Mouse (Mus musculus): ENCODE data around the gene Gm27027.
A peak's percentile ranks its signal among the peaks of the same experiment; 100 is the strongest.

Gene Gm27027

DNA sequence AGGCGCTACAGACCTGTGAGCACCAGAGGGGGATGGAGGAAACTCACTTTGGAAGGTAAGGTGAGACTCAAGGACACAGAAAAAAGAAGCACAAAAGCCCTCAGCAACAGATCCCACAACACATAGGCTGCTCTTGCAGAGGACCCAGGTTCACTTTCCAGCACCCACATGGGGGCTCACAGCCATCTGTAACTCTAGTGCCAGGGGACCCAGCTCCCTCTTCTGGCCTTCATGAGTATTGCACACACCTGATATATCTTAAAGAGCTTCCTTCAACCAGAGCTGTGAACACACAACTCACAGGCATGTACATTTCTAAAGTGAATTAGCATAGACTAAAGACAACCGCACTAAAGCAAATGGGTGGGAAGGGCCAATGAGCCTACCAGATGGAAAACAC, 52.1 kb downstream of the Gm27027 start:
- DNase-seq (ENCODE audit: inconsistent age in 2 of 2, low spot score in 1 of 2): no peak

DNA sequence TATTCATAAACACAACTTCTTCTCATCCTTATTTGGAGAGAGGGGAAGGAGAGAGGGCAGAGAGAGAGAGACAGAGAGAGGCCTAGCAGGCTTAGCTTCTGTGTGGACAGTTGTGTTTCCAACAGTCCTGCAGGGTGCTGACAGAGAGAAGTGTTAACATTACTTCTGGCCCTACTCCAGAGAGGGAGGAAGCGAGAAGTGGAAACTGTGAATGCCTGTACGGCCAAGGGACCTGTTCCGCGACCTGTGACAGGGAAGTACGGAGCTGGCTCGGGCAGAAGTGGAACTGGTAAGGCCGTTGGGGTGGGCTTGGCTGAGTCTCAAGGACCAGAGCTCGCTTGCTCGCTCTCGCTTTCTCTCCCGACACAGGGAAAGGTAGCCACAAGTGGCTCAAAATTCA, 54.5 kb downstream of the Gm27027 start:
- DNase-seq (ENCODE audit: inconsistent age in 2 of 2, low spot score in 1 of 2): peak in 1 of 2 experiments; percentile 34

DNA sequence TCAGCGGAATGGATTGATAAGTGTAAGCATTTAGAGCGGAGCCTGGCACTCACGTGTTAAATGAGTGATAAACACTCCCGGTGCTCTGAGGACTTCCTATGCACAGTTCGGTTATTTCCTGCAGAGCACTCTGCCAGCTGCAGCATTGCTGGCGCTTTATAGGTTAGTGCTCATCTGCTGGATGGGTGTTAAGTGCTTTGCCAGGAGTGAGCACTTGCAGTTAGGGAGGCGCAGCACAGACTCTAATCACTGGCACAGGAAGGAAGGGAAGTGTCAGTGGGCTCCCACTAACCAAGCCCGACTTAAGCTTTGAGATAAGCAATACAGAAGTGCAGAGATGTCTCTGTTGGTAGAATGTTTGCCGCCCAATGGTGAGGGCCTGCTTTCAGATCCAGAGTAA, 57.6 kb downstream of the Gm27027 start:
- no peak for DNase-seq (ENCODE audit: inconsistent age in 2 of 2, low spot score in 1 of 2)

DNA sequence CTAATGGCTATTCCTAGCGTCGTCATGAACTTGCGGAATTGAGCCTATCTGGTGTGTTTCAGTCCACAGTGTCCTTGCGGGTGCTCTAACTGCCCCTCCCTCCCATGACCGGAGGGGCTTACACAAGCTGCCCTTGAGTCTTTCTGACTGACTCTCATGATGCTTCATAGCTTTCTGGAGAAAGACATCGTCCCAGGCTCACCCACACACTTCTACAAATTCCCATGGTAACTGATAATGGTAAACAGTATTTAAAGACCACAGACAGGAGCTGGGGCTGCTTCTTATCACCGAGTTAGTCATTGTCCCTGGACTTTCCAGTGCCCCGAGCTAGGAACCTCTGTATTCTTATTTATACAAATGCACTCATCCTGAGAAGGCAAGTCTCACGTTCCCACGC, 67.3 kb downstream of the Gm27027 start:
- peak; percentile 33 to 77 for DNase-seq (ENCODE audit: inconsistent age in 2 of 2, low spot score in 1 of 2)

DNA sequence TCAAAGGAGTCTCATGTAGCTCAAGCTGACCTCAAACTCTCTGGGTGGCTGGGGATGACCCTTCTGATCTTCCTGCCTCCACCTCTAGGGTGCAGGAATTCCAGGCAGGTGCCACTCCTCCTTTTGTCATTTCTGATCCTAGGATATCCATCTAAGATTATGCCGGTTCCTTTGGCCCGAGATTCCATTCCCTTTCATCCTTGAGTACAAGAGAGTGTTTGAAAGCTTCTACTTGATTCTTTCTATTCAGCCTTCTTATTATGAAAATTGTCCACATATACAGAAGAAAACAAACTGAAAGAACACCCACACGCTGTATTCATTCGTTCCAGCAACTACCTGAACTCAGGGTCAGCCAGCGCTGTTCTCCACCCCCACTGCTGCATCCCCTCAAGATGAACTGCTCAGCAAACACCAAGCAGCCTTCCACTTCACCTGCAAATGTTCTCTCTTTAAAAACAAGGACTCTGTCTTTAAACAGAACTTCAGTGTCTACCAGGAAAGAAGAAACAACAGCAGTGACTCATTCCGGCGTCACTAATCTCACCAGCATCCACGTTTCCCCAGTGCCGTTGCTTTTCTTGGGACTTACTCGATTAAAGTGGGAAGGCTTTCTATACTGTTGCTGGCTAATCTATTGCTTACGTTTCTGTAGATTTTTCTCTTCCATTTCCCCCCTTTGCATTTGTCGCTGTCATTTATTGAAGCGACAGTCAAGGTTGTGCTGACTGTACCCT, 68.3 kb downstream of the Gm27027 start:
- peak; percentile 33 to 76 for DNase-seq (ENCODE audit: inconsistent age in 2 of 2, low spot score in 1 of 2)

DNA sequence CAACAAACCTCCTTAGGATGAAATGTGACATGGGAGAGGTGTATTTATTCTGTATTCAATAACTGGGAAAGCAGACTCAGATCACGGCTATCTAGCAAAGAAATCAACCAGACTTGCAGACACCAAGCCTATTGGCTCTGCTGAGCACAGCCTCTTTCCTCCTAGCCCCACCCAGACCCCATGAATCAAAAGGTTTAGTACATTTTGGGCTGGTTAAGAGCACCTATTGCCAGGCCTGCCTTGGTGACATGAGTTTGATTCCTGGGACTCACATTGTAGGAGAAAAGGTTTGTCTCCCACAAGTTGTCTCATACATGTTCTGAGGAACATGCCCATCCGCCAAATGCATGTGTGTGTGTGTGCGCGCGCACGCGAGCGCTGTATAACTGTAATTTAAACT, 70.0 kb downstream of the Gm27027 start:
- DNase-seq (ENCODE audit: inconsistent age in 2 of 2, low spot score in 1 of 2): no peak

DNA sequence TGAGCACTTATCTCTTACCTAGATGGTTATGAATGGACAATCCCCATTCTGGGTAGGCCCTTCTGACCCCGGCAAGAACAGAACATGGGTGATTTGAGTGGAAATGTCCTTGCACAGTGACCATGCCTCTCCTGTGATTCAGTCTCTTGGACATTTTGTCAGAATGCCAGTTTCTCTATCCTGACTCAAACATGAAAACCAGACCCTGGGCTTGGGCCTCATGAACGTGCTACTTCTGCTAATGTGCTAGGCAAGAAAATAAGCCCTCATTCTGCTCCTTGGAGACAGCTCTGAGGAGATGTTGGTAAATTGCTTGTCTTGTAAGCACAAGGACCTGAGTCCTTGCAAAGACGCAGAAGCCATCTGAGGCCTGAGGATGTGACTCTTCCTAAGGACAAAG, 77.1 kb downstream of the Gm27027 start:
- DNase-seq (ENCODE audit: inconsistent age in 2 of 2, low spot score in 1 of 2): peak in 1 of 2 experiments; percentile 75

DNA sequence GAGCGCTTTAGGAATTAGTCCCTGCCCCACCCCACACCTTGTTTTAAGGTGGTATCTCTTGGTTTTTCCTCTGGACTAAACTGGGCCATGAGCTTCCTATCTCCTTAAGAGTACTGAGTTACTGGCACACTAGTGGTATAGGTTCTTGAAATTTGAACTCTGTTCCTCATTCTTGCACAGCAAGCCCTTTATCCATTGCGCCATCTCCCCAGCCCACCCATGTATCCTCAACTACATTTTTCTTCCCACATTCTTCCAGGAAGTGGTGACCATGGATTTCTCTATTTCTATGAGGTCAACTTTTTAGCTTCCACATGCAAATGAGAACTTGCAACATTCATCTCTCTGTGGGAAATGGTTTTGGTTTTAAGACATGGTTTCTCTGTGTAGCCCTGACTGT, 82.6 kb downstream of the Gm27027 start:
- DNase-seq (ENCODE audit: inconsistent age in 2 of 2, low spot score in 1 of 2): no peak

DNA sequence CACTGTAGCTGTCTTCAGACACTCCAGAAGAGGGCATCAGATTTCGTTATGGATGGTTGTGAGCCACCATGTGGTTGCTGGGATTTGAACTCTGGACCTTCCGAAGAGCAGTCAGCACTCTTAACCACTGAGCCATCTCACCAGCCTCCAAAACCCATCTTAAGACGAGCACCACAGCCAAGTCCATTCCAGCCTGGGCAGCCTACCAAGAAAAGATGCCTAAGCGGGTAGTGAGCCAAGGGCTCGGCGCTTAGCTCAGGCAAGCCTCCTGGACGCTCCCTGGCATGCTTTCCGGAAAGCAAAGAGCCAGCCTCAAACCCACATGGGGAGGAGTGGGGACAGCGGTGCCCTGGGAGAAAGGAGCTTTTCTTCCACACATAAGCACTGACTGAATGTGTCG, 84.2 kb downstream of the Gm27027 start:
- peak; percentile 31 to 72 for DNase-seq (ENCODE audit: inconsistent age in 2 of 2, low spot score in 1 of 2)

DNA sequence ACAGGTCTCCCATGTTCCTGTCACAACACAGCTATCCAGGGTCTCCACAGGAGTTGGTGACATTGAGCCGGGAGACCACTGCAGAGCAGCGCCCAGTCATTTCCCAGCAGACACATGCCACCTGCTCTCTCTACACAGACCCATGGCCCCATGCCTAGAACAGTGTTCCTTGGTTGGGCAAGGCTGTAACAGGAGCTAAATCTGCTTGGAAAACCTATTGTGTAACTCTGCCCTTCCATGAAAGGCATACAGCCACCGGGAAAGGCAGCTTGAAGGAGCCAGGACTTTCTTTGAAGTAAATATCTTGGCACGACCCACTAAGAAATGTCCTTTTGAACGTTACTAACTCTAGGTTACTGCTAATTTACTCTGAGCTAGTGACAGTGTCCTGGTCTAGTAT, 86.4 kb downstream of the Gm27027 start:
- DNase-seq (ENCODE audit: inconsistent age in 2 of 2, low spot score in 1 of 2): peak; percentile 25 to 70

DNA sequence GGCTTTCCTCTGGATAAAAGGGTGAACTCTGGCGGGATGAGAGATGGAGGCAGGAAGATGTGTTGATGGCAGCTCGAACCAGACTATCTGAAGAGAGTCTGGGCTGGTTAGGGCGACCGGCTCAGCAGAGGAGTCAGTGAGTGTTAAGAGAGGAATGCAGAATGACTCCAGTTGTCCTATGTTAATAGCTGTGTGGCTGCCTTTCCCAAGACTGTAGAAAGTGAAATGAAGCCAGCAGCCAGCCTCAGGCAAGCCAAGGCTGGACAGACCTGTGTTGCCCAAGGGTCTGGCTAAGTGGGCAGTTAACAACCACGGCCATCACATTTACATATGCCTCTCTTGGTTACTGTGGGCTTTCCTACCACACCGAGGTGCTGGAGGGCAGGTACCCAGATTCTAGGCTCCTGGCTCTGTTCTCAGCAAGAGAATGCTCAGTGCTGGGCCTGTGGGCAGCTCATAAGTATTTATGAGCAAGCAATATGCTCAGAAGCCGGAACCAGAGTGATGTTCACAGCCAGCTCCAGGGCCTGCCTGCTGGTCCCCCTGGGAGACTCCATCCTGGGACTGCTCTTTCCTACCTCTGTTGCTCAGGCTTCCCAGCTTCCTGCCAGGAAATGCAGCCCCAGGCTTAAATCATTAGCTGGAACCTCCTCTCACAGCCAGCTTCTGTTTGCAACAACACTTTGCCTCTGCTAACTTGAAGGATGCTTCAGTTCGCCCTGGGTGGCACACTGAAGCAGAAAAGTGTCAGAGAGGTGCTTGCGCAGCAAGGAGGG, 88.4 kb downstream of the Gm27027 start:
- DNase-seq (ENCODE audit: inconsistent age in 2 of 2, low spot score in 1 of 2): peak; percentile 40 to 46

Data from adrenal gland, adult (tissue).